Mouse (Mus musculus) lung, postnatal 14 days (tissue): ENCODE data around the gene Lgals3bp.

Experiments used
- DNase-seq: peaks from one replicate; pipeline ENCODE4 v3.0.0; 2021

The Lgals3bp gene

GRCm38 (mm10) chr11:118360907-118361341 is 41.0 kb downstream of the Lgals3bp start:
- DNase-seq, result peak; percentile 65

- peak; percentile 56 for DNase-seq
Measured at GRCm38 (mm10) chr11:118360491-118360890, 41.4 kb downstream of the Lgals3bp start.

- DNase-seq, result no peak
Measured at GRCm38 (mm10) chr11:118355640-118356039, 46.3 kb downstream of the Lgals3bp start, which contains the start of gene Timp2. Gene Timp2 (minus strand): TSS chr11:118355740.

GRCm38 (mm10) chr11:118355205-118355604 is 46.7 kb downstream of the Lgals3bp start:
- DNase-seq, result peak; percentile 93

GRCm38 (mm10) chr11:118354636-118355191 is 47.2 kb downstream of the Lgals3bp start:
- peak; percentile 68 for DNase-seq

GRCm38 (mm10) chr11:118349494-118349893 is 52.4 kb downstream of the Lgals3bp start:
- no peak for DNase-seq

- peak; percentile 80 for DNase-seq
Measured at GRCm38 (mm10) chr11:118348877-118349276, 53.0 kb downstream of the Lgals3bp start.

GRCm38 (mm10) chr11:118348419-118348818 is 53.5 kb downstream of the Lgals3bp start:
- no peak for DNase-seq

GRCm38 (mm10) chr11:118347911-118348310 is 54.0 kb downstream of the Lgals3bp start:
- no peak for DNase-seq

- no peak for DNase-seq
Measured at GRCm38 (mm10) chr11:118347391-118347790, 54.5 kb downstream of the Lgals3bp start.

GRCm38 (mm10) chr11:118346395-118347096 is 55.3 kb downstream of the Lgals3bp start:
- DNase-seq, result no peak

GRCm38 (mm10) chr11:118345693-118346092 is 56.2 kb downstream of the Lgals3bp start:
- DNase-seq, result peak; percentile 44

- DNase-seq, result no peak
Measured at GRCm38 (mm10) chr11:118343629-118344028, 58.3 kb downstream of the Lgals3bp start.
